Mouse (Mus musculus) stomach, embryonic 14.5 days (tissue): ENCODE measurements around the gene Ctdsp1. TPM values are rescaled to one million over a fixed set of nuclear protein-coding genes. Genes with fewer than 3 reads are reported as not detected.
A peak's percentile ranks its signal among the peaks of the same experiment; 100 is the strongest.
"Not testable (repeated sequence)": the region's sequence is repeated elsewhere in the genome, so short reads cannot be mapped to it uniquely, and the experiment has no call there.

Experiments
- ATAC-seq: fragments of 200-750 bp; cut with Nextera tagmentation; 2 replicates; pipeline ENCODE4 v1.8.0; 2017; ENCODE audit warnings: low read depth, moderate TSS enrichment; ENCODE audit not compliant: insufficient number of reproducible peaks, insufficient read depth, low FRiP score
- H3K27ac ChIP-seq: fragments of 300-500 bp; sonication (generic); 2 replicates; pipeline ENCODE4 v1.5.1; 2014; ENCODE audit warnings: mild to moderate bottlenecking, low read length, moderate library complexity, mixed read lengths
- H3K27me3 ChIP-seq: fragments of 300-500 bp; sonication (generic); 2 replicates; pipeline ENCODE4 v1.6.1; 2014; ENCODE audit warnings: low read length, control low read depth, mixed read lengths; ENCODE audit not compliant: control insufficient read depth, insufficient read depth
- H3K36me3 ChIP-seq: fragments of 300-500 bp; sonication (generic); 2 replicates; pipeline ENCODE4 v1.6.1; 2014; ENCODE audit warnings: mild to moderate bottlenecking, control low read depth, low read length, moderate library complexity, mixed read lengths; ENCODE audit not compliant: control insufficient read depth, insufficient read depth
- H3K4me1 ChIP-seq: fragments of 300-500 bp; sonication (generic); 2 replicates; pipeline ENCODE4 v1.6.1; 2014; ENCODE audit warnings: low read length, control low read depth, mixed read lengths; ENCODE audit not compliant: control insufficient read depth, insufficient read depth
- H3K4me2 ChIP-seq: fragments of 300-500 bp; sonication (generic); replicated peaks from 2 replicates; pipeline ENCODE4 v1.6.1; 2014; ENCODE audit warnings: low read depth, low read length, control low read depth
- H3K4me3 ChIP-seq: fragments of 300-500 bp; sonication (generic); 2 replicates; pipeline ENCODE4 v1.5.1; 2014; ENCODE audit warnings: low read depth, low read length, control low read depth
- H3K9ac ChIP-seq: fragments of 300-500 bp; sonication (generic); replicated peaks from 2 replicates; pipeline ENCODE4 v1.6.1; 2014; ENCODE audit warnings: low read depth, mild to moderate bottlenecking, control low read depth, low read length, moderate library complexity, mixed read lengths
- H3K9me3 ChIP-seq: fragments of 300-500 bp; sonication (generic); 2 replicates; pipeline ENCODE4 v1.6.1; 2016; ENCODE audit warnings: low read depth, low read length, control low read depth; ENCODE audit not compliant: control insufficient read depth
- WGBS: fragments of 180-500 bp; shearing (Covaris S2); extraction: QIAGEN DNeasy Blood & Tissue Kit; methylation state at CpG from one replicate; pipeline ENCODE4 v1.1.7; 2014; 5-methylcytosine and 5-hydroxymethylcytosine counted together
- polyA plus RNA-seq: library from polyadenylated mRNA; unstranded; fragments of >200 nt; fragmentation: Nextera tagmentation; extraction: Ambion mirVana; gene quantifications from 2 replicates; pipeline ENCODE4 v1.2.1, GENCODE M21; 2014

The Ctdsp1 gene
- polyA plus RNA-seq, 1 experiment from 2014 or later, result 88.0 TPM

DNA sequence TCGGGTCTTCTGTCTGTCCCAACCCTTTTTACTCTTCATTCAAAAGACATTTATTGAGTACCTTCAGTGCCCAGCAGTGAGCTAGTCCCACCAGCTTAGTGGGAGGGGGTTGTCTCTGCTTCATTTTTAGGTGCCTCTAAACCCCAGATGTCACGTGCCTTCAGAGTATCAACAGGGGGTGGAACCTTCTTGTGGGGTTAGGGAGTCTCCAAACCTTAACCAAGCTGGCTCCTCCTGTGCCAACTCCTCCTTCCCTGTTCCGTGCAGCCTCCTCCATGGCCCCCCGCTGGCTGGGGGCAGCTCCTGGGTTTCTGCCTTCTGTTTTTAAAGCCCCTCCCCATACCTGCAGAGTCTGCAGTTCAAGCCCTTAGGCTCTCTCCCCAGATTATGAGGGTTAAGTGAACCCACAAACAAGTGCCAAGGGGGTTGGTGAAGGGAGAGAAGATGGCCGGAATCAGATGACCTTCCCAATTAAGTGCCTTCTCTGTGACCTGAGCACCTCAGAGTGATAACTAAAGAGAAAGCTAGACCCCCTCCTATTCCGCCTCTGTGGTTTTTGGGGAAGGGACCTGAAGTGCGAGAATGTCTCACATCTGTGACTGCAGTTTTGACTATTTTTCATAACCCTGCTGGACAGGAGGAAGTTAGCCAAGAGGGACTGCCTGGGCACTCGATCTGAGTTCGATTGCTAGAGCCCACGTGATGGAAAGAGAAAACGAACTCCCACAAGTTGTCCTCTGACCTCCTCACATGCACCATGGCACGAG, 5.3 kb downstream of the Ctdsp1 start:
- H3K9ac ChIP-seq, ATAC-seq, H3K27me3 ChIP-seq, H3K9me3 ChIP-seq: not testable (repeated sequence)
- peak overlapping the region; percentile 75; the same call in 1 of the 2 replicates for H3K4me2 ChIP-seq
- 5% methylated on average over 11 of the region's 12 CpGs for WGBS
- peaks cover 14% of the 10 kb centered on the region; the same call in 1 of the 2 replicates for H3K4me1 ChIP-seq
- H3K27ac ChIP-seq, result peak overlapping the region; percentile 85
- H3K36me3 ChIP-seq, result peaks cover 21% of the 10 kb centered on the region
- peak overlapping the region; percentile 35 for H3K4me3 ChIP-seq

DNA sequence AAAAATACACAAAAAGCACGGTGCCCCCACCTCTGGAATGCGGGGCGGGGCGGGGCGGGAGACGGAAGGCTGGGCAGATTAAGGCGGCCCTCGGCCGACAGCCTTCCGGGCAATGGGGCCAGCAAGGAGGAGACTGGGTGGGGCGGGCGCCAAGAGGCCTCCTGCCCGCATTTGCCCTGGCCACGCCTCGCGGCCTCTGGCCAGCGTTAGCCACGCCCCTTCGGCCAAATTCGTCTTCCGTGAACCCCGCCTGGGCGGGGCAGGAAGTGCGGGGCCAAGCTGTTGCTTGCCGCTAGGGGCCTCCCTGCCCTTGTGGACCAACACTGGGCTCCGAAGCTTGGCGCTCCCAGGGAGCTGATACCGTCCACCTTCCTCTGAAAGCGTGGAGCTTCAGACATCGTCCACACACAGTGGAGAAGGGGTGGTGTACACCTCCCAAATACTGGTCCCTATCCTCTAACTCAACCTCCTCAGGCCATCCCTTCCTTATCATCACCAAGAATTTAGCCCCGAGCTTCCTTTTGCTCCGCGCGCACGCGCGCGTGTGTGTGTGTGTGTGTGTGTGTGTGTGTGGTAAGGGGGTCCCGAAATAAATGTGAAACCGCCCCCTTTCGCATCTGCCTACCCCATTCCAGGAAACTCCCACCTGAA, 6.1 kb downstream of the Ctdsp1 start:
- Histone ChIP-seq H3K4me3 (peak overlapping the region; percentile 35), H3K27me3 (no peaks in the 10 kb centered on the region), H3K4me1 (peaks cover 13% of the 10 kb centered on the region; the same call in 1 of the 2 replicates), H3K4me2 (peak overlapping the region; percentile 75), H3K9ac (peak overlapping the region; percentile 45; the same call in 1 of the 2 replicates), H3K9me3 (no peaks in the 10 kb centered on the region), H3K36me3 (peaks cover 21% of the 10 kb centered on the region), H3K27ac (peak overlapping the region; percentile 89)
- ATAC-seq, result peak; percentile 92
- WGBS, result under 1% methylated on average over 41 of the region's 41 CpGs

DNA sequence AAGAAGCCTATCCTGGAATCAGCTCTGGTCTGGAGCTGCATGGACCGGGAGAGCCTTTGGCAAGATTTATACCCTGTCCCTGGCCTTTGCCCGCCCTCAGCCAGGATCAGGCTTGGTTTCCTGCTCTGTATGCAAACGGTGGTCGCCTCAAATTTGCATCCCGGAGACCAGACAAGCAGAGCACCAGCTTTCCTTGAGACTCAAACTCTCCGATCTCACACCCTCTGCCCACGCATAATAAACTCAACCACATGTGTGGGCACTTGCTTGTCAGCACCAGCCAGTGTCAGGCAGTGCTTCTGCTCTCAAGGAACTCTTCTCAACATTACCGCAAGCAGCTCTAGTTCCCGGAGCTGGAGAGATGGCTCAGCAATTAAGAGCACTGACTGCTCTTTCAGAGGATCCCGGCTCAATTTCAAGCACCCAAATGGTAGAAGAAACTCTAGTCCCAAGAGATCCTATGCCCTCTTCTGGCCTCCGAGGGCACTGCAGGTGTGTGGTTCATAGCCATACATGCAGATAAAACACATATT, 6.7 kb downstream of the Ctdsp1 start:
- ATAC-seq, result no peak
- Histone ChIP-seq H3K27me3 (no peaks in the 10 kb centered on the region), H3K4me3 (peak overlapping the region; percentile 35), H3K36me3 (peaks cover 21% of the 10 kb centered on the region), H3K9me3 (no peaks in the 10 kb centered on the region), H3K4me1 (peaks cover 7% of the 10 kb centered on the region; the same call in 1 of the 2 replicates), H3K4me2 (peak overlapping the region; percentile 75), H3K27ac (peak overlapping the region; percentile 89), H3K9ac (0 out of 2 replicates have a peak overlapping the region, but pooled peaks have one; percentile 45)
- 4% methylated on average over 11 of the region's 11 CpGs for WGBS

DNA sequence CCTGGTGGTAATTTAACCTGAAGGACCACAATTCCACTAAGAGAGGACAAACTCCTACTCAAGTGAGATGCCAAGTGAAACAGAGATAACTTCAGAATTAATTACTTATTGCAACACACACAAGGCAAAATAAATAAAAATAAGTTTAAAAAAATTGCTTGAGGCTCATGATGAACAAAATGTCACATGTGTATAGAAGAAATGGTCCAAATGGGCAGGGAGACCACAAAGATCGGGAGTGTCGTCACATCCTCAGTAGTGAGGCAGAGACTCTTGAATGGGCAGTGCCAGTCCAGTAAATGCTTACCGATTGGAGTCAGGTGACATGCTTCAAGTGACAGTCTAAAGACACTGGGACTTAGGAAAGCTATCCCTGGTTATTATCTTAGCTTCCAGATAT, 9.2 kb downstream of the Ctdsp1 start:
- Histone ChIP-seq H3K4me3 (no peak overlapping the region), H3K9ac (no peak overlapping the region), H3K4me2 (no peak overlapping the region), H3K36me3 (no peaks in the 10 kb centered on the region), H3K27ac (no peak overlapping the region), H3K4me1 (no peaks in the 10 kb centered on the region), H3K9me3 (no peaks in the 10 kb centered on the region), H3K27me3 (no peaks in the 10 kb centered on the region)
- no peak for ATAC-seq
- WGBS, result 78% methylated on average over 3 of the region's 3 CpGs

DNA sequence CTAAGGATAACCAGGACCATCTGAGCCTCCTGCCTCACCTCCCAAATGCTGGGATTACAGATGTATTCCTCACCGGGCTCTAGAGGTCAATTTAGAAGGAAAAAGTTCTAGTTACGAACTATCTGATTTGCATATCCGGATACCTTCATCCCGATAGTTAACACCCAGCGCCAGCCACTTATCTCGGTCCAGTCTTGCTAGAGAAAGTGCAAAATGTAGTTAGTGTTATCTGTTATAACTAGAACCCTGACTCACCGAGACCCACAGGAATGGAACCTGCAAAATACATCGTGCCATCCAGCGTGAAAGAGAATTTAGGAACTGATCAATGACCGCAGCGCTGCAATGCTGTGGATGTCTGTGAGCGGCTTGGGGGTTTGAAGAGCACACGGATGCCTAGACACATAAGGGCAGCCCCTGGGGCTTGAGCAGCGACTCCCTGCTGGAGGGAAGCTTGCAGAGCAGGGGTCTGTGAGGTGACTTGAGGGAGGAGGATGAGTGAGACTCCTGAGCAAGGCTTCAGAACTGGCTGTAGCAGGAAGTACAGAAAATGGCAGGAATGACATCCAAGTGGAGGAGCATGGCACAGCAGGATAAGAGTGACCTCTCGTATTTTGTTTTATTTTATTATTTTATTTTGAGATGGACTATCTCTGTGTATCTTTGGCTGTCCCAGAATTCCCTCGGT, 9.8 kb downstream of the Ctdsp1 start:
- WGBS, result 53% methylated on average over 16 of the region's 16 CpGs
- Histone ChIP-seq H3K27ac (no peak overlapping the region), H3K4me3 (no peak overlapping the region), H3K27me3 (no peaks in the 10 kb centered on the region), H3K36me3 (no peaks in the 10 kb centered on the region), H3K4me2 (no peak overlapping the region), H3K9me3 (no peaks in the 10 kb centered on the region), H3K4me1 (no peaks in the 10 kb centered on the region), H3K9ac (no peak overlapping the region)
- ATAC-seq, result no peak

DNA sequence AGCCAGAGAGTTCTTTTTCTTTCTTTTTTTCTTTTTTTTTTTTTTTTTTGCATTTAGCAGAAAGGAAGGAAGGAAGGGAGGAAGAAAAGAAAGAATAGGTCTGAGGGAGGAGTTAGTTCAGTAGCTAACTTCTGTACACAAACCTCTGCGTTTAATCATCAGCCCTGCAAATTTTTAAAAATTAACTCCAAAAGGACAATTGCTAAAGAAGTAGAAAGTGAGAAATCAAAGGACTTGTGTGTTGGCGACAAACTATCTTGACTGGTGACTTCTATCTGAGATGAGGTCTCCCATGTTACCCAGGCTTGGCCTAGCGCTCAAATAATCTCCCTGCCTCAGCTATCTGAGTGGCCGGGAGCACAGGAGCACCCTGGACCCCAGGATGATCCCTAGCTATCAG, 12.9 kb downstream of the Ctdsp1 start:
- Histone ChIP-seq H3K36me3 (no peaks in the 10 kb centered on the region), H3K4me1 (no peaks in the 10 kb centered on the region), H3K9ac (no peak overlapping the region), H3K4me2 (no peak overlapping the region), H3K27me3 (no peaks in the 10 kb centered on the region), H3K4me3 (no peak overlapping the region), H3K9me3 (no peaks in the 10 kb centered on the region), H3K27ac (no peak overlapping the region)
- no peak for ATAC-seq
- WGBS, result 80% methylated on average over 4 of the region's 4 CpGs

DNA sequence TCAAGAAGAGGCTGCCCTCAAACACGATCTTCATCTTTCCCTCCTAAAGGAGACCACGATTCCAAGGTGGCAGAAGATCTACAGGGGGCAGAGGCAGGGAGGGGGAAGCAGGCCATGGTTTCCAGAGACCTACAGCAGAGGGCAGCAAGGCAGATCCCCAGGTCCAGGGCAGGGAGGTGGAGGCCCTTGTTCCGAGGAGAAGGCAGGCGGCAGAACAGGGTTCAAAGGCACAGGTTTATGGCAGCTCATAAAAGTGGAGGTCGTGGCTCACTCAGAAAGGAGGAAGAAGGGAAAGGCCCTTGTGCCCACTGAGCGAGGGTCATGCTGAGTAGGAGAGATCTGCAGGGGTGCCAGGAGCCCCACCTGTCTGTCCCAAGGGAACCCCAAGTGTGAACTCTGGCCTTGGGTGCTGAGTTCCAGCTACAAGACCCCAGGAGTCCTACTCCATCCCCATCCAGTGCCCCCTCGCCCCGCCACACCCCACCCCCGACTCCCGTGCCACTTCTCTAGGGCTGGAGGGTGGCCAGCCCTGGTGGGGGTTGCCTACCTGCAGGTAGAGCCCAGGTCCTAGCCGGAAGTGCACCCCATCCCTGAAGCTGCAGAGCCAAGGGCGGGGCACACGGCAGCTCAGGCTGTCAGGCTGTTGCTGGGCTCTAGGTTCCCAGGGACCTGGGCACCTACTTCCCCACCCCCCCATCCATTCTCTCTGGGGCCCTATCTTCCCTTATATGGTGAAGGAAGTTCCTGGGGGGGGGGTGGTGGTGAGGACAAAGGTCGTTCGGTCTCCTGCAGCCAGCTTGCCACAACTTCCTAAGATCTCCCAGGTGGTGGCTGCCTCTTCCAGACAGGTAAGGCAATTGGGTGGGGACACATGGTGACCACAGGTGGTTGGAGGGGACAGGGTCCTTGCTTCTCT, 17.5 kb downstream of the Ctdsp1 start, which contains the start of gene Vil1:
Vil1 (plus strand) TSS at position 788 of the 916 bp plus-strand sequence.
- 48% methylated on average over 15 of the region's 15 CpGs for WGBS
- H3K4me1 ChIP-seq, result no peaks in the 10 kb centered on the region
- H3K27me3 ChIP-seq, result no peaks in the 10 kb centered on the region
- no peaks in the 10 kb centered on the region for H3K9me3 ChIP-seq
- no peak within 1 kb of the TSS for H3K4me3 ChIP-seq
- no peak within 1 kb of the TSS for H3K9ac ChIP-seq
- H3K4me2 ChIP-seq, result no peak within 1 kb of the TSS
- ATAC-seq, result peak; percentile 66
- peak within 1 kb of the TSS; percentile 33; the same call in 1 of the 2 replicates for H3K27ac ChIP-seq
- no peaks in the 10 kb centered on the region for H3K36me3 ChIP-seq
